15 mouse cellular contexts compared by ENCODE assay signal in genomic region chr10:37439863-37440613, GRCm38 (mm10).
DNase-seq lines count a peak whose midpoint lies in the region; ATAC-seq lines count a peak whose summit lies in the region.
"Had no signal": no experiment of that assay in that cellular context is flagged by ENCODE, and none has a peak within 500 bp of the region (broad histone marks: within the 10 kb centered on the region; RNA-seq: fewer than 3 reads in every experiment).

No protein-coding gene starts in this region.

- H3K36me3 ChIP-seq in forebrain, embryonic 15.5 days, result no peaks in the 10 kb centered on the region
- no peaks in the 10 kb centered on the region for H3K36me3 ChIP-seq in midbrain, embryonic 10.5 days
- no peaks in the 10 kb centered on the region for H3K36me3 ChIP-seq in neural tube, embryonic 14.5 days (ENCODE audit: control insufficient read depth, insufficient read depth, low read length)
- H3K36me3 ChIP-seq: limb, embryonic 12.5 days; liver, embryonic 15.5 days had no signal

- no peaks in the 10 kb centered on the region for H3K27me3 ChIP-seq in forebrain, embryonic 15.5 days
- no peaks in the 10 kb centered on the region for H3K27me3 ChIP-seq in midbrain, embryonic 10.5 days (ENCODE audit: low read depth, poor library complexity, severe bottlenecking)
- H3K27me3 ChIP-seq in neural tube, embryonic 14.5 days (ENCODE audit: control insufficient read depth, insufficient read depth, low read length), result no peaks in the 10 kb centered on the region
- H3K27me3 ChIP-seq: limb, embryonic 12.5 days; liver, embryonic 15.5 days had no signal

- WGBS in forebrain, embryonic 15.5 days, result 4% methylated on average over 4 of the region's 4 CpGs
- 37% methylated on average over 4 of the region's 4 CpGs for WGBS in midbrain, embryonic 10.5 days
- 38% methylated on average over 4 of the region's 4 CpGs for WGBS in neural tube, embryonic 14.5 days

- H3K4me1 ChIP-seq in forebrain, embryonic 15.5 days, result peaks cover 23% of the 10 kb centered on the region
- H3K4me1 ChIP-seq in midbrain, embryonic 10.5 days, result peaks cover 16% of the 10 kb centered on the region
- no peaks in the 10 kb centered on the region for H3K4me1 ChIP-seq in neural tube, embryonic 14.5 days (ENCODE audit: control insufficient read depth, insufficient read depth, low read length)
- H3K4me1 ChIP-seq: liver, embryonic 15.5 days had no signal

- intact Hi-C loops in left cerebral cortex, postnatal 4 days (cut with DNase I), result no loop called here

- no peak overlapping the region for H3K4me2 ChIP-seq in forebrain, embryonic 15.5 days (replicated peaks)
- no peak overlapping the region for H3K4me2 ChIP-seq in neural tube, embryonic 14.5 days (ENCODE audit: low read depth, low read length)
- H3K4me2 ChIP-seq: limb, embryonic 12.5 days; liver, embryonic 15.5 days had no signal

- H3K27ac ChIP-seq in forebrain, embryonic 15.5 days (replicated peaks), result peak overlapping the region; percentile 42
- H3K27ac ChIP-seq in midbrain, embryonic 10.5 days (replicated peaks), result peak overlapping the region; percentile 69; the same call in 1 of the 2 replicates
- no peak overlapping the region for H3K27ac ChIP-seq in neural tube, embryonic 14.5 days (ENCODE audit: low read depth, low read length)
- H3K27ac ChIP-seq: left cerebral cortex, adult 2 months; limb, embryonic 12.5 days; liver, embryonic 15.5 days had no signal

- no peak overlapping the region for H3K9ac ChIP-seq in forebrain, embryonic 15.5 days (replicated peaks)
- no peak overlapping the region for H3K9ac ChIP-seq in neural tube, embryonic 14.5 days (replicated peaks; ENCODE audit: low read depth, low read length)
- H3K9ac ChIP-seq: limb, embryonic 12.5 days; liver, embryonic 15.5 days had no signal

- H3K9me3 ChIP-seq in forebrain, embryonic 15.5 days, result no peaks in the 10 kb centered on the region
- no peaks in the 10 kb centered on the region for H3K9me3 ChIP-seq in midbrain, embryonic 10.5 days (replicated peaks)
- no peaks in the 10 kb centered on the region for H3K9me3 ChIP-seq in neural tube, embryonic 14.5 days (ENCODE audit: control insufficient read depth, low read length)
- H3K9me3 ChIP-seq: limb, embryonic 12.5 days; liver, embryonic 15.5 days had no signal

- peak; percentile 89 for ATAC-seq in forebrain, embryonic 15.5 days (replicated peaks)
- ATAC-seq in neural tube, embryonic 14.5 days (ENCODE audit: low read depth), result peak; percentile 49; the same call in 1 of the 2 replicates
- no peak for ATAC-seq in activated CD4-positive, CD25-positive, alpha-beta regulatory T cell, adult 4 months

- no peak overlapping the region for H3K4me3 ChIP-seq in forebrain, embryonic 15.5 days
- no peak overlapping the region for H3K4me3 ChIP-seq in midbrain, embryonic 10.5 days
- H3K4me3 ChIP-seq in neural tube, embryonic 14.5 days (ENCODE audit: low read depth, low read length), result no peak overlapping the region
- H3K4me3 ChIP-seq: left cerebral cortex, adult 2 months; limb, embryonic 12.5 days; liver, embryonic 15.5 days had no signal

- peak; percentile 80 for DNase-seq in left cerebral cortex, postnatal 4 days
- DNase-seq in left cerebral cortex, adult 11 months (ENCODE audit: low spot score), result no peak
- peak; percentile 47 for DNase-seq in midbrain, embryonic 10.5 days (ENCODE audit: low spot score)
- no peak for DNase-seq in gastrocnemius, adult 18-20 months (ENCODE audit: low spot score)
- DNase-seq in kidney, postnatal 4 days, result no peak
- DNase-seq: cerebellum, adult 8-10 months; embryo, embryonic 11 days; kidney, adult 8-10 months; lung, postnatal 4 days had no signal

Comparison
In these comparisons a context has a peak if more than half of its experiments do, and no peak if none do; other contexts are left out.
1. DNase-seq: peak in left cerebral cortex, postnatal 4 days (single experiment) and midbrain, embryonic 10.5 days (single experiment); none in left cerebral cortex, adult 11 months (single experiment), gastrocnemius, adult 18-20 months (single experiment) and kidney, postnatal 4 days (0 of 2).